In the genomic region with DNA sequence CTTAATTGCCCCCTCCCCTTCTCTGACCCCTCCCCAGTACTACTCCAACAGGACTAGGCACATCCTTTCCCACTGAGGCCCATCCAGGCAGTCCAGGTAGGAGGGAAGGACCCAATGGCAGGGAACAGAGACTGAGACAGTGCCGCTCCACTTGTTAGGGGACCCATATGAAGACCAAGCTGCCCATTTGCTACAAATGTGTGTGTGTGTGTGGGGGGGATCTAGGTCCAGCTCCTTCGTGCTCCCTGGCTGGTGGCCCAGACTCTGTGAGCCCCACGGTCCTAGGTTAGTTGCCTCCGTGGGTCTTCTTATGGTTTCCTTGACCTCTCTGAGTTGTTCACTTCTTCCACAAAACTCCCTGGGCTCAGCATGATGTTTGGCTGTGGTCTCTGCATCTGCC, we compare ENCODE assay signal across 24 mouse cellular contexts. TPM values are rescaled to one million over a fixed set of nuclear protein-coding genes. Genes with fewer than 3 reads are reported as not detected.
"Had no signal": no experiment of that assay in that cellular context is flagged by ENCODE, and none has a peak within 500 bp of the region (broad histone marks: within the 10 kb centered on the region; RNA-seq: fewer than 3 reads in every experiment).

No protein-coding gene starts in this region.

- H3K36me3 ChIP-seq: neural tube, embryonic 12.5 days; neural tube, embryonic 13.5 days; neural tube, embryonic 15.5 days; stomach, embryonic 15.5 days had no signal

- DNase-seq: retina, postnatal 1 day; right cerebral cortex, adult 18-20 months; right cerebral cortex, postnatal 14 days; right cerebral cortex, postnatal 25 days; right cerebral cortex, postnatal 4 days; spleen, adult 18-20 months; thymus, adult 18-20 months; thymus, adult 2 months; thymus, postnatal 14 days; thymus, postnatal 25 days; thymus, postnatal 36 days; thymus, postnatal 4 days had no signal

- H3K9me3 ChIP-seq: neural tube, embryonic 12.5 days; neural tube, embryonic 13.5 days; neural tube, embryonic 15.5 days; stomach, embryonic 15.5 days had no signal

- H3K9ac ChIP-seq: neural tube, embryonic 12.5 days; neural tube, embryonic 13.5 days; neural tube, embryonic 15.5 days; stomach, embryonic 15.5 days had no signal

- H3K4me2 ChIP-seq: neural tube, embryonic 12.5 days; neural tube, embryonic 13.5 days; neural tube, embryonic 15.5 days; stomach, embryonic 15.5 days had no signal

- H3K27ac ChIP-seq: neural tube, embryonic 12.5 days; neural tube, embryonic 13.5 days; neural tube, embryonic 15.5 days; stomach, embryonic 15.5 days; stomach, postnatal 0 days had no signal

- H3K4me3 ChIP-seq: neural tube, embryonic 12.5 days; neural tube, embryonic 13.5 days; neural tube, embryonic 15.5 days; stomach, embryonic 15.5 days had no signal

- H3K4me1 ChIP-seq: neural tube, embryonic 12.5 days; neural tube, embryonic 13.5 days; neural tube, embryonic 15.5 days; stomach, embryonic 15.5 days had no signal

RNA-seq across cellular contexts. Expression of a gene that starts 5.4 kb away (rescaled TPM):
- total RNA-seq: neutrophil, adult 5-6 weeks had no signal
- polyA plus RNA-seq: neural tube, embryonic 12.5 days; neural tube, embryonic 13.5 days; neural tube, embryonic 14.5 days; small intestine, adult 2 months; spleen, adult 2 months; stomach, embryonic 14.5 days; stomach, embryonic 15.5 days; stomach, postnatal 0 days; urinary bladder, adult 2 months had no signal

RNA-seq across cellular contexts. Expression of a gene that starts 21.8 kb away (rescaled TPM):
- total RNA-seq: neutrophil, adult 5-6 weeks had no signal
- polyA plus RNA-seq: neural tube, embryonic 14.5 days; small intestine, adult 2 months; spleen, adult 2 months; stomach, embryonic 14.5 days; stomach, embryonic 15.5 days; thymus, postnatal 0 days had no signal
